Mouse (Mus musculus) liver, embryonic 11.5 days (tissue): ENCODE results near the gene Exosc10. TPM values are rescaled to one million over a fixed set of nuclear protein-coding genes. Genes with fewer than 3 reads are reported as not detected.

ENCODE experiments used
- ATAC-seq: fragments of 200-750 bp; cut with Nextera tagmentation; replicated peaks from 2 replicates; pipeline ENCODE4 v1.8.0; 2017; ENCODE audit warnings: moderate number of reproducible peaks, mild to moderate bottlenecking, moderate TSS enrichment, moderate library complexity; ENCODE audit not compliant: low FRiP score
- DNase-seq: peaks from one replicate; pipeline ENCODE4 v3.0.0-alpha.2; 2017; ENCODE audit warnings: low spot score
- H3K27ac ChIP-seq: fragments of 300-500 bp; sonication (generic); 2 replicates; pipeline ENCODE4 v1.5.1; 2014; ENCODE audit warnings: mild to moderate bottlenecking, low read depth, low read length, control low read depth
- H3K27me3 ChIP-seq: fragments of 300-500 bp; sonication (generic); replicated peaks from 2 replicates; pipeline ENCODE4 v1.6.1; 2014; ENCODE audit warnings: low read length, mixed read lengths; ENCODE audit not compliant: control insufficient read depth, insufficient read depth
- H3K36me3 ChIP-seq: fragments of 300-500 bp; sonication (generic); 2 replicates; pipeline ENCODE4 v1.6.1; 2014; ENCODE audit warnings: mild to moderate bottlenecking, low read length, moderate library complexity, mixed read lengths; ENCODE audit not compliant: control insufficient read depth, insufficient read depth
- H3K4me1 ChIP-seq: fragments of 300-500 bp; sonication (generic); replicated peaks from 2 replicates; pipeline ENCODE4 v1.6.1; 2014; ENCODE audit warnings: low read length, mixed read lengths; ENCODE audit not compliant: control insufficient read depth, insufficient read depth
- H3K4me2 ChIP-seq: fragments of 300-500 bp; sonication (generic); 2 replicates; pipeline ENCODE4 v1.6.1; 2014; ENCODE audit warnings: mild to moderate bottlenecking, control low read depth, moderate library complexity
- H3K4me3 ChIP-seq: fragments of 300-500 bp; sonication (generic); 2 replicates; pipeline ENCODE4 v1.5.1; 2014; ENCODE audit warnings: low read depth, low read length, control low read depth
- H3K9ac ChIP-seq: fragments of 300-500 bp; sonication (generic); 2 replicates; pipeline ENCODE4 v1.6.1; 2014; ENCODE audit warnings: low read depth, low read length, control low read depth
- H3K9me3 ChIP-seq: fragments of 300-500 bp; sonication (generic); 2 replicates; pipeline ENCODE4 v1.6.1; 2016; ENCODE audit warnings: low read length, inconsistent platforms, mixed read lengths; ENCODE audit not compliant: control insufficient read depth
- WGBS: fragments of 180-500 bp; shearing (Covaris S2); extraction: QIAGEN DNeasy Blood & Tissue Kit; methylation state at CpG from one replicate; pipeline ENCODE4 v1.1.7; 2014; 5-methylcytosine and 5-hydroxymethylcytosine counted together
- polyA plus RNA-seq: library from polyadenylated mRNA; unstranded; fragments of >200 nt; fragmentation: Nextera tagmentation; extraction: Ambion mirVana; gene quantifications from 2 replicates; pipeline ENCODE4 v1.2.1, GENCODE M21; 2014

Exosc10 gene
- polyA plus RNA-seq, 1 experiment from 2014 or later, result 92.4 TPM

GRCm38 (mm10) chr4:148625010-148625409, 66.8 kb downstream of the Exosc10 start:
- peak overlapping the region; percentile 97 for H3K9ac ChIP-seq
- peaks cover 36% of the 10 kb centered on the region for H3K36me3 ChIP-seq
- peak overlapping the region; percentile 87 for H3K4me2 ChIP-seq
- H3K9me3 ChIP-seq, result no peaks in the 10 kb centered on the region
- 80% methylated on average over 10 of the region's 10 CpGs for WGBS
- peak overlapping the region; percentile 82 for H3K4me3 ChIP-seq
- ATAC-seq (no peak), DNase-seq (no peak)
- no peaks in the 10 kb centered on the region for H3K27me3 ChIP-seq
- peaks cover 20% of the 10 kb centered on the region for H3K4me1 ChIP-seq
- no peak overlapping the region for H3K27ac ChIP-seq

GRCm38 (mm10) chr4:148625756-148626622, 67.8 kb downstream of the Exosc10 start:
- H3K9me3 ChIP-seq, result no peaks in the 10 kb centered on the region

GRCm38 (mm10) chr4:148626623-148627185, 68.5 kb downstream of the Exosc10 start, which contains the start of gene Tardbp:
Gene Tardbp, minus strand, starts transcription at chr4:148627019.
- Histone ChIP-seq H3K4me2 (peak within 1 kb of the TSS; percentile 87), H3K27ac (peak within 1 kb of the TSS; percentile 85), H3K9me3 (no peaks in the 10 kb centered on the region), H3K4me1 (peaks cover 20% of the 10 kb centered on the region), H3K36me3 (peaks cover 25% of the 10 kb centered on the region), H3K27me3 (no peaks in the 10 kb centered on the region), H3K9ac (peak within 1 kb of the TSS; percentile 97), H3K4me3 (peak within 1 kb of the TSS; percentile 82)
- WGBS, result under 1% methylated on average over 51 of the region's 51 CpGs
- ATAC-seq (peak; percentile 93), DNase-seq (peak; percentile 95)

More at GRCm38 (mm10) chr4:148625756-148626622, 67.8 kb downstream of the Exosc10 start:
- H3K27me3 ChIP-seq, result no peaks in the 10 kb centered on the region
- H3K9ac ChIP-seq, result peak overlapping the region; percentile 97
- H3K4me1 ChIP-seq, result peaks cover 20% of the 10 kb centered on the region
- ATAC-seq, result peak; percentile 62
- H3K36me3 ChIP-seq, result peaks cover 32% of the 10 kb centered on the region
- WGBS, result under 1% methylated on average over 57 of the region's 57 CpGs
- H3K27ac ChIP-seq, result peak overlapping the region; percentile 85
- no peak for DNase-seq
- peak overlapping the region; percentile 87 for H3K4me2 ChIP-seq
- H3K4me3 ChIP-seq, result peak overlapping the region; percentile 82

DNA sequence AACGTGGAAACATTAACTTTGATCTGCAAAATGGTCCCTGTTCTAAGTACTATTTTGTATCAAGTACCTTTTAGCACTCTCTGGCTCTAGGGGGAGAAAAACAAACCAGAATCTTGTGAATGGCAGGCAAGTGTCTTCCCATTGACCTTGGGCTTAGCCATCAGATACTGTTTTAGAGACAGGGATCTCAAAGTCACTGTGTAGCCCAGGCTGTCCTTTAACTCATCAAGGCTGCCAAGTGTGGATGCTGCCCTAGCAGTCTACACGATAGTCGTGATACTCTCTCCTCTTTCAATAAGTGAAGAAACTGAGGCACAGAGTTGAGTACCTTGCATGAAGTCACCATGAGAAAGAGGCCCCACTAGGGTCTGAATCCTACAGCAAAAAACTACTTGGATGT, 69.0 kb downstream of the Exosc10 start:
- Histone ChIP-seq H3K9ac (peak overlapping the region; percentile 44; the same call in 1 of the 2 replicates), H3K9me3 (no peaks in the 10 kb centered on the region), H3K36me3 (peaks cover 20% of the 10 kb centered on the region), H3K4me3 (peak overlapping the region; percentile 82; the same call in 1 of the 2 replicates), H3K27me3 (no peaks in the 10 kb centered on the region), H3K27ac (no peak overlapping the region), H3K4me2 (peak overlapping the region; percentile 87), H3K4me1 (peaks cover 20% of the 10 kb centered on the region)
- DNase-seq (no peak), ATAC-seq (peak; percentile 2; the same call in 1 of the 2 replicates)
- 58% methylated on average over 3 of the region's 3 CpGs for WGBS

Other genes with a start within 250 kb of the Exosc10 start
- 21.5 and 23.1 TPM in 2 replicates for gene Ubiad1, start 113.7 kb upstream of the Exosc10 start, polyA plus RNA-seq
- gene Mtor, start 109.8 kb upstream of the Exosc10 start, polyA plus RNA-seq, result 20.4 and 22.9 TPM in 2 replicates
- gene Angptl7, start 58.0 kb upstream of the Exosc10 start, polyA plus RNA-seq, result 0.92 and 0.96 TPM in 2 replicates
- gene Srm, start 33.1 kb downstream of the Exosc10 start, polyA plus RNA-seq, result 510 and 529 TPM in 2 replicates
- 5.0 and 6.8 TPM in 2 replicates for gene Masp2, start 44.1 kb downstream of the Exosc10 start, polyA plus RNA-seq
- gene Tardbp, start 68.6 kb downstream of the Exosc10 start, polyA plus RNA-seq, result 226 and 230 TPM in 2 replicates
- not detected in 2 replicates for gene Gm572, start 84.9 kb downstream of the Exosc10 start, polyA plus RNA-seq
- 0.56 and 1.0 TPM in 2 replicates for gene Casz1, start 246.0 kb downstream of the Exosc10 start, polyA plus RNA-seq